Mouse (Mus musculus) C2C12 (cell line): ENCODE measurements around the gene Ltb4r2. TPM values are rescaled to one million over a fixed set of nuclear protein-coding genes. Genes with fewer than 3 reads are reported as not detected.

Experiments
- H3K27me3 ChIP-seq: one replicate; pipeline ENCODE4 v1.6.1; 2011; ENCODE audit not compliant: control insufficient read depth, insufficient read depth, insufficient read length
- H3K36me3 ChIP-seq: one replicate; pipeline ENCODE4 v1.6.1; 2011; ENCODE audit not compliant: control insufficient read depth, insufficient read depth
- H3K4me3 ChIP-seq: one replicate; pipeline ENCODE4 v1.5.1; 2011; ENCODE audit warnings: mild to moderate bottlenecking, control low read depth; ENCODE audit not compliant: poor library complexity, insufficient read depth, severe bottlenecking
- H3K79me2 ChIP-seq: one replicate; pipeline ENCODE4 v1.6.1; 2011; ENCODE audit not compliant: control insufficient read depth, insufficient read depth
- H3K79me3 ChIP-seq: one replicate; pipeline ENCODE4 v1.6.1; 2011; ENCODE audit warnings: low read depth, control low read depth
- H3ac ChIP-seq: one replicate; pipeline ENCODE3; 2011; ENCODE audit warnings: low read depth; ENCODE audit not compliant: control insufficient read depth, insufficient read length
- CEBPB ChIP-seq: IDR thresholded peaks from one replicate; pipeline ENCODE4 v1.6.1; 2011; ENCODE audit warnings: low read depth, mild to moderate bottlenecking, control low read depth, moderate library complexity
- CTCF ChIP-seq: IDR thresholded peaks from one replicate; pipeline ENCODE4 v1.5.1; 2011; ENCODE audit not compliant: control insufficient read depth, insufficient read depth, insufficient read length
- FOSL1 ChIP-seq: IDR thresholded peaks from one replicate; pipeline ENCODE4 v1.8.0; 2011; ENCODE audit warnings: mild to moderate bottlenecking, low read length; ENCODE audit not compliant: poor library complexity, insufficient read depth, severe bottlenecking
- MAX ChIP-seq: IDR thresholded peaks from one replicate; pipeline ENCODE4 v1.6.1; 2011; ENCODE audit warnings: mild to moderate bottlenecking, control low read depth
- MYOD1 ChIP-seq: IDR thresholded peaks from one replicate; pipeline ENCODE4 v1.6.1; 2011; ENCODE audit warnings: low read depth; ENCODE audit not compliant: control insufficient read depth, insufficient read length
- MYOG ChIP-seq: IDR thresholded peaks from one replicate; pipeline ENCODE4 v1.6.1; 2011; ENCODE audit not compliant: control insufficient read depth, insufficient read length; ENCODE audit errors: extremely low read depth
- USF1 ChIP-seq: IDR thresholded peaks from one replicate; pipeline ENCODE4 v1.6.1; 2011; ENCODE audit warnings: low read depth, mild to moderate bottlenecking, control low read depth, moderate library complexity
- polyA plus RNA-seq: library from polyadenylated mRNA; unstranded; fragments of >200 nt; fragmentation: generic; extraction: Trizol; gene quantifications from one replicate; pipeline ENCODE4 v1.2.1, GENCODE M21; 2012; ENCODE audit warnings: missing spikeins

Ltb4r2 gene
- polyA plus RNA-seq, 1 experiment, result 0.09 TPM

DNA sequence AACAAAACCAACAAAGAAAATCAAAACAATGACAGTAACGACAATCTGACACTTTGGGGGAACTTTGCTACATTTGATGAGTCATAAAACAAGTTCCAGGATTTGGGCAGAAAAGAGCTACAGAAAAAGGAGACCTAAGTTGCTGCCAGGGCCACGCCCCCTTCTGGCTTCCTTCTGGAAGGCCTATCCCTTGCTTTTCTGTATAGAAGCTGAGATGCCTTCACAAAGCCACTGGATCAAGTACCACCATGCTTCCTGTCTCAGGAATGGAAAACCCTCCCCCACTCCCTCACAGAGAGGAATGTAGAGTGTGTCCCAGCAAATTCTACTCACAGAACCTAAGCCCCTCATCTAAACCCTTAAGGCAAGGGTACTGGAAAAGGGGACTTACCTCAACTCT, 32.7 kb downstream of the Ltb4r2 start:
- Histone ChIP-seq H3K79me2 (no peaks in the 10 kb centered on the region), H3K4me3 (no peak overlapping the region), H3K36me3 (no peaks in the 10 kb centered on the region), H3K79me3 (no peaks in the 10 kb centered on the region), H3ac (no peak overlapping the region), H3K27me3 (no peaks in the 10 kb centered on the region)
- TF ChIP-seq CTCF, result no peak
- TF ChIP-seq USF1, result no peak
- TF ChIP-seq MYOG, result no peak
- no peak for TF ChIP-seq CEBPB
- no peak for TF ChIP-seq MYOD1
- TF ChIP-seq FOSL1, result no peak
- TF ChIP-seq MAX, result no peak

- TF ChIP-seq MAX (no peak), MYOG (no peak), CTCF (no peak), CEBPB (no peak), USF1 (no peak), FOSL1 (no peak), MYOD1 (peak; percentile 78)
- no peaks in the 10 kb centered on the region for H3K79me3 ChIP-seq
- H3K79me2 ChIP-seq, result no peaks in the 10 kb centered on the region
- H3K27me3 ChIP-seq, result no peaks in the 10 kb centered on the region
- H3K36me3 ChIP-seq, result no peaks in the 10 kb centered on the region
- H3ac ChIP-seq, result no peak overlapping the region
- H3K4me3 ChIP-seq, result no peak overlapping the region
Measured at GRCm38 (mm10) chr14:55795380-55796163, 34.3 kb downstream of the Ltb4r2 start.

Other genes with a start within 250 kb of the Ltb4r2 start
- gene Nrl, start 236.4 kb upstream of the Ltb4r2 start, polyA plus RNA-seq, result not detected
- gene Pck2, start 221.2 kb upstream of the Ltb4r2 start, polyA plus RNA-seq, result 87.9 TPM
- 15.8 TPM for gene Dcaf11, start 201.4 kb upstream of the Ltb4r2 start, polyA plus RNA-seq
- gene A730061H03Rik, start 201.0 kb upstream of the Ltb4r2 start, polyA plus RNA-seq, result 0.16 TPM
- 0.40 TPM for gene Fitm1, start 185.8 kb upstream of the Ltb4r2 start, polyA plus RNA-seq
- gene Psme1, start 183.3 kb upstream of the Ltb4r2 start, polyA plus RNA-seq, result 63.7 TPM
- gene Emc9, start 176.1 kb upstream of the Ltb4r2 start, polyA plus RNA-seq, result 7.5 TPM
- 110 TPM for gene Psme2, start 170.3 kb upstream of the Ltb4r2 start, polyA plus RNA-seq
- 9.4 TPM for gene Rnf31, start 169.7 kb upstream of the Ltb4r2 start, polyA plus RNA-seq
- gene Irf9, start 157.9 kb upstream of the Ltb4r2 start, polyA plus RNA-seq, result 3.3 TPM
- not detected for gene Rec8, start 143.4 kb upstream of the Ltb4r2 start, polyA plus RNA-seq
- 113 TPM for gene Ipo4, start 125.5 kb upstream of the Ltb4r2 start, polyA plus RNA-seq
- gene Gm49378, start 123.5 kb upstream of the Ltb4r2 start, polyA plus RNA-seq, result 0.13 TPM
- gene Tm9sf1, start 117.6 kb upstream of the Ltb4r2 start, polyA plus RNA-seq, result 72.9 TPM
- gene Tssk4, start 111.2 kb upstream of the Ltb4r2 start, polyA plus RNA-seq, result 0.43 TPM
- 16.5 TPM for gene Mdp1, start 100.9 kb upstream of the Ltb4r2 start, polyA plus RNA-seq
- 23.8 TPM for gene Gmpr2, start 89.5 kb upstream of the Ltb4r2 start, polyA plus RNA-seq
- gene Nedd8, start 89.3 kb upstream of the Ltb4r2 start, polyA plus RNA-seq, result 478 TPM
- gene Tinf2, start 79.6 kb upstream of the Ltb4r2 start, polyA plus RNA-seq, result 24.4 TPM
- 0.07 TPM for gene Tgm1, start 47.5 kb upstream of the Ltb4r2 start, polyA plus RNA-seq
- gene Rabggta, start 39.2 kb upstream of the Ltb4r2 start, polyA plus RNA-seq, result 11.9 TPM
- gene Dhrs1, start 15.7 kb upstream of the Ltb4r2 start, polyA plus RNA-seq, result 63.7 TPM
- gene Nop9, start 15.7 kb upstream of the Ltb4r2 start, polyA plus RNA-seq, result 38.6 TPM
- gene Cideb, start 3.0 kb upstream of the Ltb4r2 start, polyA plus RNA-seq, result 0.05 TPM
- 0.05 TPM for gene Ltb4r1, start 4.5 kb downstream of the Ltb4r2 start, polyA plus RNA-seq
- gene Adcy4, start 22.7 kb downstream of the Ltb4r2 start, polyA plus RNA-seq, result 0.02 TPM
- gene Ripk3, start 27.4 kb downstream of the Ltb4r2 start, polyA plus RNA-seq, result 0.55 TPM
- 1.2 TPM for gene Nfatc4, start 61.7 kb downstream of the Ltb4r2 start, polyA plus RNA-seq
- gene Nynrin, start 92.6 kb downstream of the Ltb4r2 start, polyA plus RNA-seq, result 0.13 TPM
- gene Cbln3, start 123.0 kb downstream of the Ltb4r2 start, polyA plus RNA-seq, result 0.05 TPM
- gene Khnyn, start 123.5 kb downstream of the Ltb4r2 start, polyA plus RNA-seq, result 3.6 TPM
- 4.7 TPM for gene Sdr39u1, start 138.9 kb downstream of the Ltb4r2 start, polyA plus RNA-seq
- gene Cma1, start 183.2 kb downstream of the Ltb4r2 start, polyA plus RNA-seq, result 0.90 TPM
- not detected for gene Cma2, start 189.6 kb downstream of the Ltb4r2 start, polyA plus RNA-seq